Mouse (Mus musculus): ENCODE results near the gene Gm9936. TPM values are rescaled to one million over a fixed set of nuclear protein-coding genes. Genes with fewer than 3 reads are reported as not detected.

The Gm9936 gene
- polyA plus RNA-seq (2011; ENCODE audit: insufficient read depth, insufficient read length, low read depth, missing spikeins) = 0.21 TPM in 1 of 2 replicates, not detected in the other

DNA sequence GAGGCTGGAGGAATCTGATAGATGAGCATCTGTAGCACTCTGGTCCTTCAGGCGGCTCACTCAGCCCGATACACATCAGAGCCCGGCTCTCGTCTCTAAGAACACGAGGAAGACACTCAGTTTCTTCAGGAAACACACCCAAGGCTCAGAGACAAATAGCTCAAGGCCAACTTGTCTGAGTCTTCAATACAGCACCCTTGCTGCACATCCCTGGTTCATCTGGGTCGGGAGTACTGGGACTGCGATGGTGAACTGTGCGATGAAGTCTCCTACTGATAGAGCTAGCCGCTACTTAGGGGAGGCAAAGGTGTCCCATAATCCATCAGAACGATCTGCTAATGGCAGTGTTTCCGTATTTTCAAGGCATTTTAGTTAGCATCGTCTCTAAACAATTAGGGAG is at the start of gene Gm9936:
Gene Gm9936 (minus strand): TSS at position 101 of the 400 bp plus-strand sequence.
- Histone ChIP-seq H3K4me1 (ENCODE audit: control insufficient read depth, insufficient read depth, low read length) (no peaks in the 10 kb centered on the region), H3K9ac (ENCODE audit: low read depth, poor library complexity, severe bottlenecking) (no peak within 1 kb of the TSS), H3K4me3 (ENCODE audit: low read depth, low read length) (peak within 1 kb of the TSS; percentile 50), H3K27me3 (ENCODE audit: control insufficient read depth, insufficient read depth, low read length, poor library complexity, severe bottlenecking) (no peaks in the 10 kb centered on the region), H3K36me3 (ENCODE audit: control insufficient read depth, insufficient read depth, low read length, poor library complexity, severe bottlenecking) (no peaks in the 10 kb centered on the region), H3K27ac (ENCODE audit: insufficient read depth, low read length) (no peak within 1 kb of the TSS), H3K9me3 (replicated peaks; ENCODE audit: control insufficient read depth, insufficient read depth, low read length, poor library complexity, severe bottlenecking) (no peaks in the 10 kb centered on the region)
- TF ChIP-seq EP300 (IDR thresholded peaks at IDR 0.05; ENCODE audit: insufficient read depth, low read depth, low read length) (no peak), POLR2A (IDR thresholded peaks at IDR 0.05; ENCODE audit: insufficient read depth, low read length) (no peak), CTCF (IDR thresholded peaks at IDR 0.05; ENCODE audit: low read depth, low read length) (no peak)

DNA sequence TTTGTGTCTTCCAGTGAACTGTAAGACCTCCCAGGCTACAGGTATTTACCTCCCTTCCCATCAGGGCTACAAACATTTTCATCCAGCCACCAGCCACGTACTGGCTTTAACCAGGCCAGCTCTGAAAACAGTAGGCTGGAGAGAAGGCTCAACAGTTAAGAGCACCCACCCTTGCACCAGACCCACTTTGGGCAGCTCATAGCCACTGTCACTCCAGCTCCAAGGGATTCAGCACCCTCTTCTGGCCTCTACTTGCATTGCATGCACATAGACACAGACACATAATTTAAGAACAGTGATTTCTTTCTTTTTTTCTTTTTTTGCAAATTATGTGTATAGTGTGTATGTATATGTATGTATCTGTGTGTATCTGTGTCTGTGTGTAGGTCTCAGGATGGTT is 43.9 kb upstream of the Gm9936 start:
- no peak overlapping the region for H3K27ac ChIP-seq (ENCODE audit: insufficient read depth, low read length)
- H3K9me3 ChIP-seq (replicated peaks; ENCODE audit: control insufficient read depth, insufficient read depth, low read length, poor library complexity, severe bottlenecking) = peaks cover 3% of the 10 kb centered on the region
- H3K27me3 ChIP-seq (ENCODE audit: control insufficient read depth, insufficient read depth, low read length, poor library complexity, severe bottlenecking) = no peaks in the 10 kb centered on the region
- no peak overlapping the region for H3K4me3 ChIP-seq (ENCODE audit: low read depth, low read length)
- H3K36me3 ChIP-seq (ENCODE audit: control insufficient read depth, insufficient read depth, low read length, poor library complexity, severe bottlenecking) = no peaks in the 10 kb centered on the region
- no peak overlapping the region for H3K9ac ChIP-seq (ENCODE audit: low read depth, poor library complexity, severe bottlenecking)
- H3K4me1 ChIP-seq (ENCODE audit: control insufficient read depth, insufficient read depth, low read length) = no peaks in the 10 kb centered on the region
- TF ChIP-seq POLR2A (IDR thresholded peaks at IDR 0.05; ENCODE audit: insufficient read depth, low read length) (no peak), CTCF (IDR thresholded peaks at IDR 0.05; ENCODE audit: low read depth, low read length) (peak; percentile 85), EP300 (IDR thresholded peaks at IDR 0.05; ENCODE audit: insufficient read depth, low read depth, low read length) (no peak)

DNA sequence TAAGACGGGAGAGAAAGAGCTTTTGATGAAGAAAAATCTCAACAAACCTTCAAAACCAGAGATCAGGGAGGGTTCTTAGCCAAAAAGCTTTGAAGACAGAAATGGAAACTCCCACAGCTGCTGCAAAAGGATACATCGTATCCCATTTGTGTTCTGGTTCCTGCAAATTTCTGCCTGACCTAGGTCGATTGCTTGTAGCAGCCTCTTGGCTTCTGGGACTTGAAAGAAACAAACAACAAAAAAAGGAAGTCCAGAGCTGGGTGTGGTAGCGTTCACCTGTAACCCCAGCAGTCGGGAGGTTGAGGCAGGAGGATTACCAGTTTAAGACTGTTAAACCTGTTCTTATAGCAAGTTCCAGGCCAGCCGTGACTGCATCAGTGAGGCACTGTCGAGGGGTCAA is 40.4 kb upstream of the Gm9936 start:
- Histone ChIP-seq H3K36me3 (ENCODE audit: control insufficient read depth, insufficient read depth, low read length, poor library complexity, severe bottlenecking) (no peaks in the 10 kb centered on the region), H3K9ac (ENCODE audit: low read depth, poor library complexity, severe bottlenecking) (no peak overlapping the region), H3K4me3 (ENCODE audit: low read depth, low read length) (no peak overlapping the region), H3K27ac (ENCODE audit: insufficient read depth, low read length) (no peak overlapping the region), H3K4me1 (ENCODE audit: control insufficient read depth, insufficient read depth, low read length) (no peaks in the 10 kb centered on the region), H3K9me3 (replicated peaks; ENCODE audit: control insufficient read depth, insufficient read depth, low read length, poor library complexity, severe bottlenecking) (no peaks in the 10 kb centered on the region; the same call in 1 of the 2 replicates), H3K27me3 (ENCODE audit: control insufficient read depth, insufficient read depth, low read length, poor library complexity, severe bottlenecking) (no peaks in the 10 kb centered on the region)
- TF ChIP-seq EP300 (IDR thresholded peaks at IDR 0.05; ENCODE audit: insufficient read depth, low read depth, low read length) (no peak), CTCF (IDR thresholded peaks at IDR 0.05; ENCODE audit: low read depth, low read length) (no peak), POLR2A (IDR thresholded peaks at IDR 0.05; ENCODE audit: insufficient read depth, low read length) (no peak)

DNA sequence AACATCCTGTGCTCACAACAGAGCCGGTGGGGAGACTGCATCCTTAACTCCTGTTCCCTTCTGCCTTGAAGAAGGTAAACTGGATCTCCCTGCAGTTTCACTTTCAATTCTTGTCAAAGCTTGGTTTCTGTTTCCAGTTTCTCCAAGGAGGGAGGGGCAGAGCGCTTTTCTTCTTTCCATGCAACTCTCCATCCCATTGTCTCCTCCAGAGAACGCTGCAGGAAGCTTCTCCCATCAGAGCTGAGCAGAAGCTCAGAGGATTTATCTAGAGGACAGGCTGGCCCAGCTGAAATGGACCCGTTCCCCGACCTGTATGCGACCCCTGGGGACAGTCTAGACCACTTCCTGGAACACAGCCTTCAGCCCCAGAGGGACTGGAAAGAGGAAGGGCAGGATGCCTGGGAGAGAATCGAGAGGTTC is 38.9 kb upstream of the Gm9936 start:
- H3K36me3 ChIP-seq (ENCODE audit: control insufficient read depth, insufficient read depth, low read length, poor library complexity, severe bottlenecking) = no peaks in the 10 kb centered on the region
- H3K9me3 ChIP-seq (replicated peaks; ENCODE audit: control insufficient read depth, insufficient read depth, low read length, poor library complexity, severe bottlenecking) = no peaks in the 10 kb centered on the region; the same call in 1 of the 2 replicates
- TF ChIP-seq EP300 (IDR thresholded peaks at IDR 0.05; ENCODE audit: insufficient read depth, low read depth, low read length) (0 out of 2 replicates have a peak, but pooled peaks have one; percentile 34), POLR2A (IDR thresholded peaks at IDR 0.05; ENCODE audit: insufficient read depth, low read length) (no peak)
- no peaks in the 10 kb centered on the region for H3K27me3 ChIP-seq (ENCODE audit: control insufficient read depth, insufficient read depth, low read length, poor library complexity, severe bottlenecking)
- peak overlapping the region; percentile 50 for H3K27ac ChIP-seq (ENCODE audit: insufficient read depth, low read length)
- H3K4me1 ChIP-seq (ENCODE audit: control insufficient read depth, insufficient read depth, low read length) = no peaks in the 10 kb centered on the region
- H3K4me3 ChIP-seq (ENCODE audit: low read depth, low read length) = no peak overlapping the region
- H3K9ac ChIP-seq (ENCODE audit: low read depth, poor library complexity, severe bottlenecking) = no peak overlapping the region

DNA sequence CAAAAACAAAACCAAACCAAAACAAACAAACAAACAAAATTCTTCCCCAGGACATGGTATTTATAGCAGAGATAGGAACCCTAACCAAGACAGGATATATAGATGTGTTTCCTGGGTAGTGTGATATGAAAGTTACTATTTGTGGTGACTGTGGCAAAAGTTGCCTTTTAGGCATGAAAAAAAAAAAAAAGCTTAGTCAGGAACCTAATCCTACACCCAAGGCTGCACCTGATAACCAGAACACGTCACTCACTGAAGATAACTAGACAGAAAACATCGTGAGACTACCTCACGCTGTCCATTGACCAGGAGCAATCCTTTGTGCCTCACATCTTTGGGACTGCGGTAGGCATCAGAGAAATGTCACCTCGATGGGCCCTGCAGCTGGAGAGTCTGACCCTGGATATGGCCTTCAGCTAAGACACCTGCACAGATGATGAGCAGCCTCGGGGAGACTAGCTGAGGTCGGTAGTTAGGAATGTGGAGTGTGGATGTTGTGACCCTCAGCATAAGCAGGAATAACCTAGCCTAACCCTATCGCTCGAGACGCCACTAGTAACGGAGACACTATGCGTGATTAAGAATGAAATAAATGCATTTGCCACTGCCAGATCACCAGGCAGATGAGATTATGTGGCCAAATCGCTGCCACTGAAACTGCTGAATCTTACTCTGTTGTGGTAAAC is 38.3 kb upstream of the Gm9936 start, which contains the start of gene Oasl2:
Gene Oasl2 (plus strand): TSS at position 249 of the 686 bp plus-strand sequence.
- H3K36me3 ChIP-seq (ENCODE audit: control insufficient read depth, insufficient read depth, low read length, poor library complexity, severe bottlenecking) = no peaks in the 10 kb centered on the region
- no peak within 1 kb of the TSS for H3K4me3 ChIP-seq (ENCODE audit: low read depth, low read length)
- no peaks in the 10 kb centered on the region for H3K27me3 ChIP-seq (ENCODE audit: control insufficient read depth, insufficient read depth, low read length, poor library complexity, severe bottlenecking)
- H3K27ac ChIP-seq (ENCODE audit: insufficient read depth, low read length) = peak within 1 kb of the TSS; percentile 50
- H3K4me1 ChIP-seq (ENCODE audit: control insufficient read depth, insufficient read depth, low read length) = no peaks in the 10 kb centered on the region
- no peak within 1 kb of the TSS for H3K9ac ChIP-seq (ENCODE audit: low read depth, poor library complexity, severe bottlenecking)
- no peaks in the 10 kb centered on the region; the same call in 1 of the 2 replicates for H3K9me3 ChIP-seq (replicated peaks; ENCODE audit: control insufficient read depth, insufficient read depth, low read length, poor library complexity, severe bottlenecking)
- TF ChIP-seq CTCF (IDR thresholded peaks at IDR 0.05; ENCODE audit: low read depth, low read length) = no peak
- TF ChIP-seq POLR2A (IDR thresholded peaks at IDR 0.05; ENCODE audit: insufficient read depth, low read length) = no peak
- TF ChIP-seq EP300 (IDR thresholded peaks at IDR 0.05; ENCODE audit: insufficient read depth, low read depth, low read length) = no peak

DNA sequence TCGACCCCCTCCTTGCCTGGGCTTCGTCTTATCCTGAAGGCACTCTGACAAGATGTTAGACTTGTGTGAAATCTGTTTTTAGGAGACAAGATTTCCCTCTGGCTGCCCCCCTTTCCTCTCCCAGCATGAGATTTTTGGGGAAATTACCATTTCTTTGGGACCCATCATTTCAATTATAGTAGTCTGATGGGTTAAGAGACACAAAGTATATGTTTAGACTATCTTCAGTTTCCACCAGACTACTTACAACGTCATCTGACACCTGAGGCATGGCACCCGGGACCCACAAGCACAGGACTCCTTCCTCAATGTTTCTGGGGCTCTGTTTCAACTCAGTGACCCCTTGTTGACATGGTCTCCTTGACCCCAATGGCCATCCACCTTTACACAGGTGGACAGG is 37.1 kb upstream of the Gm9936 start:
- no peak overlapping the region for H3K9ac ChIP-seq (ENCODE audit: low read depth, poor library complexity, severe bottlenecking)
- H3K36me3 ChIP-seq (ENCODE audit: control insufficient read depth, insufficient read depth, low read length, poor library complexity, severe bottlenecking) = no peaks in the 10 kb centered on the region
- no peaks in the 10 kb centered on the region for H3K4me1 ChIP-seq (ENCODE audit: control insufficient read depth, insufficient read depth, low read length)
- no peak overlapping the region for H3K27ac ChIP-seq (ENCODE audit: insufficient read depth, low read length)
- no peak for TF ChIP-seq EP300 (IDR thresholded peaks at IDR 0.05; ENCODE audit: insufficient read depth, low read depth, low read length)
- no peak for TF ChIP-seq POLR2A (IDR thresholded peaks at IDR 0.05; ENCODE audit: insufficient read depth, low read length)
- TF ChIP-seq CTCF (IDR thresholded peaks at IDR 0.05; ENCODE audit: low read depth, low read length) = no peak
- H3K4me3 ChIP-seq (ENCODE audit: low read depth, low read length) = no peak overlapping the region
- no peaks in the 10 kb centered on the region; the same call in 1 of the 2 replicates for H3K9me3 ChIP-seq (replicated peaks; ENCODE audit: control insufficient read depth, insufficient read depth, low read length, poor library complexity, severe bottlenecking)
- no peaks in the 10 kb centered on the region for H3K27me3 ChIP-seq (ENCODE audit: control insufficient read depth, insufficient read depth, low read length, poor library complexity, severe bottlenecking)

Data from ES-Bruce4 (cell line).